Mouse (Mus musculus) adrenal gland, postnatal 25 days (tissue): Measurements from ENCODE around the gene Gm36210. TPM values are rescaled to one million over a fixed set of nuclear protein-coding genes. Genes with fewer than 3 reads are reported as not detected.
"Not testable (repeated sequence)": the region's sequence is repeated elsewhere in the genome, so short reads cannot be mapped to it uniquely, and the experiment has no call there.

Source experiments
- DNase-seq: peaks from one replicate; pipeline ENCODE4 v3.0.0; 2021; ENCODE audit warnings: mixed read lengths
- total RNA-seq: library from RNA; stranded (reverse); gene quantifications from 2 replicates; pipeline ENCODE4 v1.2.3, GENCODE M21; 2021

Gene Gm36210
- total RNA-seq, 1 experiment from 2014 or later, result not detected

DNA sequence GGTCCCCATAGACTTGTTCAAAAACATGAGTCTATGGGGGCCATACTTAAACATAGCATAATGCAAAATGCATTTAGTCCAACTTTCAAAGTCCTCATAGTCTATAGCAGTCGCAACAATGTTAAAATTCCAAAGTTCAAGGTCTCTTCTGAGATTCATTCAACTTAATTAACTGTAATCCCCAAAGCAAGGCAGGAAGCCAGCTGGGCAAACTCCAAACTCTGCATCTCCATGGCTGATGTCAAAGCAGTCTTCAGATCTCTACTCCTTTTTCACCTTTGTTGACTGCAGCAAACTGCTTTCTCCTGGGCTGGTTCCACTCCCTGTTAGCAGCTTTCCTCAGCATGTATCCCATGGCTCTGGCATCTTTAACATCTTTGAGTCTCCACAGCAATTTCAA is 27.3 kb downstream of the Gm36210 start:
- not testable (repeated sequence) for DNase-seq

DNA sequence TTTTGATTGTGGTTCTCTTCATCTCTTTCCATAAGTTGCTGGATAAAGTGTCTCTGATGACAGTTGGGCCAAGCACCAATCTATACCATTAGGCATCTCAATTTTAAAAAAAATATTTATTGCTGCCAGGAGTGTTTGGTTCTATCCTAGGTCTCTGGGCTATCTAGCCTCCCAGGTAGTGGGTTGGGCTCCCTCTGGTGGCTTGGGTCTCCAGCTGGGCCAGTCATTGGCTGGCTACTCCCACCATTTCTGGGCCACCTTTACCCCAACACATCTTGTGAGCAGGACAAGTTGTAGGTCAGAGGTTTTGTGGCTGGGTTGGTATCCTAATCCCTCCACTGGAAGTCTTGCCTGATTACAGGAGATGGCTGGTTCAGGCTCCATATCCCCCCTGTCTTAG is 28.1 kb downstream of the Gm36210 start:
- DNase-seq, result peak; percentile 21

DNA sequence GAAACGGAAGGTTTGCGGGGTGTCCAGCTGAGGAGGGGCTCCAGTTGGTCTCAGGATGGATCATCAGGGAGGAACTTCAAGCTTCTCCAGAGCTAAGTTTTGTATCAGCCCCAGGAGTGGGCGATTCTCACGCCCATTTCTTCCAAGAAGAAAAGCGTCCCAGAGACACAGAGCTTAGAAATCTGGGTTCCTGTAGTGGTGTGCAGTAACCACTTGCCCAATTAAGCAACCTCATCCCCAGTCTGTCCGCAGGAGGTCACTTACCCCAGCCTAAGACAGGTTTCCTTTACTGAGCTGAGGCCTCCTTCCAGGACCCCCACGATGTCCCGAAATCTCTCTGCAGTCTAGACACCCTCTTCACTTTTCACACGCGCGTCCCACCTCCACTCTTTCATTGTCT is 29.1 kb downstream of the Gm36210 start:
- no peak for DNase-seq

DNA sequence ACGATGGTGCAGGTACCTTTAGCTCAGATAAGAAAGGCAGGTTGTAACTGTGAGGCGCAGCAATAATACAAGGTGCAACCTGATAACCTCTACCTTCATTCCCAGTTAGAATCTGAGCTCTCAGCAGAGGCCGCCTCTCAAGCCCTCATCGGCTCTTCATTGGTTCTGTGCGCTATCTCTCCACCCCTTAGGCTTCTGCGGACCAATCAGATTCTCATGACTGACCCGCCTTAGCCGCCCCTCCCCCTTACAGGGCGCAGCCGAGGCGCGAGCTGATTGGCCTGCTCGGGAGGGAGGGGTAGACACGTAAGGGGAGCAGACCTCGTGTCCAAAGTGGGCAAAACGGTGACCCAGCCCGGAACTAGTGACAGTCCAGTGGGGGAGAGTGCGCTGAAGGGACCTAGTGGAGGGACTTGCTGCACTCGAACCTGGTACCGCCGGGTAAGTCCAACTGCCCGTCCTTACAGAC is 29.5 kb downstream of the Gm36210 start, which contains the start of gene Isoc2a:
Gene Isoc2a (plus strand): TSS at position 401 of the 469 bp plus-strand sequence.
- DNase-seq, result peak; percentile 88

DNA sequence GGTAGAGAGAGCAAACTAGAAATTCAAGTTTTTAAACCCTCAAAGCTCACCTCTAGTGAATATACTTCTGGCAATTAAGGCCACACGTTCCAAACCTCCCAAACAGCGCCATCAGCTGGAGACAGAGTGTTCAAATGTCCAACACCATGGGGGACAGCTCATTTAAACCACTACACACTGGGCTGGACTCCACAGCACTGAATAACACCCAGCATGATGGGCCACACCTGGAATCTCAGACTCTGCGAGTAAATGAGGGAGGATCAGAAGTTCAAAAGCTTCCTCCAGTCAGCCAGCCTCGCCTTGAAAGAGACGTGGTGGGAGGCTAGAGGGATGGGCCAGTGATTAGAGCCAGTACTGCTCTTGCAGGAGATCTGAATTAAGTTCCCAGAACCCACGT is 36.2 kb downstream of the Gm36210 start, which contains the start of gene Isoc2b:
Gene Isoc2b (minus strand): TSS at position 126 of the 400 bp plus-strand sequence.
- no peak for DNase-seq

DNA sequence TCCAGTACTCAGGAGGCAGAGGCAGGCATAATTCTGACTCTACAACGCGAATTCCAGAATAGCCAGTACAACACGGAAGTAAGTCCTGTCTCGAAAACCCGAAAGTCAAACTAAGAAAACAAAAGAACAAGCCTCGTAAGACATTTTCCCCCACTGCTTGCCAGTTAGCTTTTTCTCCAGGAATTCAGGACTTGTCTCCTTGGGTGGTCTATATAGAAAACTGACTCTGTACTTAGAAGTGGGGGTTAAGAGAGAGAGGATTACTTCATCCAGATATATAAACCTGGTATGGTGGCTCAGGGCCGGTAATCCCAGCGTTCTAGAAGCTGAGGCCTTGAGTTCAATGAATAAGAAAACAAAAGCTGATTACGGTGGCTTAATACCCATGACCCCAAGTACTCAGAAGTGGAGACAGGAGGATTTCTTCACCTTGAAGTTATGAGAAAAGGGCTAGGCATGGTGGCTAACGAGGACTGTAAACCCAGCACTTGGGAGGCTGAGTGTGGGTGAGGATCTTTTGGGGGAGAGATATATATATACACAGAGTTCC is 39.6 kb downstream of the Gm36210 start:
- no peak for DNase-seq

DNA sequence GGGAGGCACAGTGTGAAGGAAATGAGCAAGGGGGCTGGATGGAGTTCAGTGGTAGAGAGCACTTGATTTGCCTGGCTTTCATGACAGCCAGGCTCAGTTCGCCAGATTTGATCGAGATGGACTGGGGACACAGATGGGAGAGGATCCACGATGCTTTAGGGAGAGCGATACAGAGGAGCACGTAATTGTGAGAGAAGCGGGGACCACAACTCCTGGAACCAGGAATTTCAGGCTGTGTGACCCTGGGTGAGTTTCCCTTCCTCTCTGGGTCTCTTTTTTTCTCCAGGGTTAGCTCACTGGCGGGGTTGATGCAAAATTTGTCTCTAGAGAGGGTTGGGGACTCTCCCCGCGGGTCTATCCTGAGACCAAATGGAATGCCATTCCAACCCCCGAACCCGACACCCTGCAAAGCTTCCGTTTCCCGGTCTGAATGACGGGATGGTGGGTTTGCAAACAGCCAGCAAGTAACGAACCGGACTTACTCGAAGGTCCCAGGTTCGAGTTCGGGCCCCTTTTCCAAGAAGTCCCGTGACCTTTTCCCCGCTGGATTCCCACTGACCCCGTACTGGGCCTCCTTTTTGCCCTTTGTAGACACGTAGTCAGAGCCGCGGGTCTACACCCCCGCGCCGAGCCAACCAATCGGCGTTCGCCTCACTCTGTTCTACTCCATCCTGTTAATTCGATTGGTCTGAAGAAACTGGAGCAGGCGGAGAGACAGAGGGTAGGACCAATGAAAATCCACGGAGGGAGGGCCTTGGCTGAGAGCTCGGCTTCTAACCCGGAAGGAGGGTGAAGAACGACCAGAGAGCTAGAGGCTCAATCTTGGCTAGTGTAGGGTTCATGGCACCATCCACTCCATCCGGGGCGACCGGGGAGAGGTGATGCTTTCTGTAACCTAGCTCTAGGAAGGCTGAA is 40.5 kb downstream of the Gm36210 start:
- DNase-seq, result peak; percentile 92

DNA sequence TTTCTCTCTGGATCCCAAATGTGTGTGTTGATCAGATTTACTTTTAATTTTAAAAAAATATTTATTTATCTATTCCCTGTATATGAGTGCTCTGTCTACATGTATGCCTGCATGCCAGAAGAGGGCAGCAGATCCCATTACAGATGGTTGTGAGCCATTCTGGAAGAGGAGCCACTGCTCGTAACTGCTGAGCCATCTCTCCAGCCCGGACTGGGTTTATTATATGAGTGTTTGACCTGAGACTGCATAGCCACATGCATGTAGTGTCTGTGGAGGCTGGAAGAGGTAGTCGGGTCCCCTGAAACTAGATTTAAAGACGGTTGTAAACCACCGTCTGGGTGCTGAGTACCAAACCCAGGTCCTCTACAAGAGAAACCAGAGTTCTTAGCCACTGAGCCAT is 41.2 kb downstream of the Gm36210 start:
- peak; percentile 42 for DNase-seq

DNA sequence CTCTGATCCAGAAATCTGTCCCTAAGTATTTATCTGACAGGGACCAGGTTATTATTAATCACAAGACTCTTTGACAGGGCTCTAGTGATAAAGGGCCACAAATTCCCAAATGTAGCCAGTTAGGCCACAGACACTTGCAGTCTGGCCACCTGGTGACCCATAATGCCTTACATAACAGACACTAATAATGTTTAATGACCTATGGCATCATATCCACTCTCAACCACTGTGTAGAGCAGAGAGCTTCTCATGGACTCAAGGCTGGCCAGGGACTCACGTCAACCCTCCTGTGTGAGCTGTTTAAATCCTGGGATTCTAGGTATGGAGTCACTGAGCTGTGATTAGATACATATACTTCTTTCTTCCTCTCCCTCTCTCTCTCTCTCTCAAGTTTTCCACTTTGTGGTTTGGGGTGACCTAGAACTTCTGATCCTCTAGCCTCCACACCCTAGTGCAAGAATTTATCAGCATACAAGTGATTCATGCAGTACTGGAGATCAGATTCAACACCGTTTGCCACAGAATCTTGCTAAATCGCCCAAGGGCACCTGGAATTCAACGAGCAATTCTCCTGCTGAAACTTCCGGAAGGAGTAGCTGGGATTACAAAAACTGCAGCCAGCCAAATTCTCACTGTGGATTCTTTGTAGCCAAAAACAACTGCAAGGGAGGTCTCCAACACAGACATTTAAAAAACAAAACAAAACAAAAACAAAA is 42.0 kb downstream of the Gm36210 start:
- no peak for DNase-seq

DNA sequence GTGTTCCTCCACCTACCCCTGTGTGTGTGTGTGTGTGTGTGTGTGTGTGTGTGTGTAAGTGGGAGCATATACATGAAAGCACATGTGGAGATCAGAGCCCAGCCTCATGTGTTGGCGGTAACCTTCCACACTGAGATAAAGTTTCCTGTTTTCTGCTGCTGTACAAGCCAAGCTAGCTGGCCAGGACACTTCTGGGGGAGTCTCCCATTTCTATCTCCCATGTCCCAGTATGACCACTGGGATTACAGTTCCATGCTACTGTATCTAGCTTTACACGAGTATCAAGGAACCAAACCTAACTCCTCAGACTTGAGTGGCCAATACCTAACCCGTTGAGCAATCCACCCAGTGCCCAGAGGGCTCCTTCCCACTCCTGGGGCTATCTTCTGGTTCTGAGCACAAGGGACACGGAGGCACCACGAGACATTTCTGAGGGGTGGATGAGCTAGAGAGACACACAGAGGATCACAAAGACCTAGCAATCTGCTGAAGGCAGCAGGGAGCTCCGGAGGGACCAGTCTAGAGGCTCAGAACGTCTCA is 42.7 kb downstream of the Gm36210 start:
- no peak for DNase-seq

DNA sequence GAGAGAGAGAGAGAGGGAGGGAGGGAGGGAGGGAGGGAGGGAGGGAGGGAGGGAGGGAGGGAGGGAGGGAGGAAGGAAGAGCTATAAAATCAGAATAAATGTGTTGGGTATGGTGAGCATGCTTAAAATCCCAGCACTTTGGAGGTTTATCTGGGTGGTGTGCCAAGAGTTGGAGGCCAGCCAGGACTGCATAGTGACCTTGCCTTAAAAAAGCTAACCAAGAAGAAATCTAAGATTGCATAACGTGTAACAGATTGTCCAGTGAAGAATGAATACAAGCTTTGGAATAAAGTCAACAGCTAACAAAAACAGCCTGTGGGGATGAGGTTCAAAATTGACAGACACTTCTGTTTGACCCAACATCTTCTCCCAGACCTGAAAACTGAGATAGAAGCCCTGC is 43.3 kb downstream of the Gm36210 start:
- peak; percentile 91 for DNase-seq

DNA sequence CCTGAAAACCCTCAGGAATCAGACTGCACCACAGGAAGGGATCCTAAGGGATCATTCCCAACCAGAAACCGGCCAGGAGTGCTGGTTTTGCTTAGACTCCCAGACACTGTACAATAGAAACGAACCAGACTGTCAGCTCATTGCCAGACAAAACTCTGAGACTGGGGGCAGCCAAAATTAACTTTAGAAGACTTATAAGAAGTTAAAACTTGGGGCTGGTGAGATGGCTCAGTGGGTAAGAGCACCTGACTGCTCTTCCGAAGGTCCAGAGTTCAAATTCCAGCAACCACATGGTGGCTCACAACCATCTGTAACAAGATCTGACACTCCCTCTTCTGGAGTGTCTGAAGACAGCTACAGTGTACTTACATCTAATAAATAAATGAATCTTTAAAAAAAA is 45.4 kb downstream of the Gm36210 start:
- not testable (repeated sequence) for DNase-seq

DNA sequence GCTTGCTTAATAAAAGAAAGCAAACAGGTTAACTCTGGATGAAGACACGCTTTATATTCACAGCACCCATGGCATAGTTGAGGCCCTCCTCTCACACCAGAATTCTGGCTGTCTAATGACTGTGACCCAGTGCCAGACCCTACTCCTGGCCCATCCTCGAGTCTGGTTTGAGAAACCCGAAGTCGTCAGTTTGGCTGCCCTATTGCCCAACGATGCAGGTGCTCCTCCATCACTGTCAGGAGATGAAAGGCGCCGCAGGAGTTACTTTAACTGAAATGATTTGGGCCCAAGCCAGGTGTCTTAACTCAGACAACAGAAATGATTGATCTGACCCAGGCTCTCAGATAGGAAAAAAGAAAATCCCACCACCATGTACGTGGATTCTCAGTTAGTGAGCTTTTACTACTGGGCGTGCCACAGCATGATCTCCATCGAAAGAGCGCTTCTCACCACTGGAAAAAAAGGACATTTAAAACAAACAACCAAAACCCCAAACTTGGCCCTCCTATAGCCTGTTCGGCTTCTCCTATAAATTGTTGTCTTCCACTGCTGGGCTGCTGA is 46.8 kb downstream of the Gm36210 start:
- DNase-seq, result no peak

DNA sequence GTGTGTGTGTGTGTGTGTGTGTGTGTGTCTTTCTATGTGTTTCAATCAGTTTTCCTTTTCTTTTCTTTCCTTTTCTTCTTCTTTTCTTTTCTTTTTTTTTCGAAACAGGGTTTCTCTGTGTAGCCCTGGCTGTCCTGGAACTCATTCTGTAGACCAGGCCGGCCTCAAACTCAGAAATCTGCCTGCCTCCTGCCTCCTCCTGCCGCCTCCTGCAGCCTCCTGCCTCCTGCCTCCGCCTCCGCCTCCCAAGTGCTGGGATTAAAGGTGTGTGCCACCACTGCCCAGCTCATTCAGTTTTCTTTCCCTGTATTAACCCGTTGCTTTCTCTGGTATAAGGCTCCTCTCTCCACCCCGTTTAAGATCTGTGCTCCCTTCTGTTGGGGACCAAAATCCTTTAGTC is 49.0 kb downstream of the Gm36210 start:
- no peak for DNase-seq

DNA sequence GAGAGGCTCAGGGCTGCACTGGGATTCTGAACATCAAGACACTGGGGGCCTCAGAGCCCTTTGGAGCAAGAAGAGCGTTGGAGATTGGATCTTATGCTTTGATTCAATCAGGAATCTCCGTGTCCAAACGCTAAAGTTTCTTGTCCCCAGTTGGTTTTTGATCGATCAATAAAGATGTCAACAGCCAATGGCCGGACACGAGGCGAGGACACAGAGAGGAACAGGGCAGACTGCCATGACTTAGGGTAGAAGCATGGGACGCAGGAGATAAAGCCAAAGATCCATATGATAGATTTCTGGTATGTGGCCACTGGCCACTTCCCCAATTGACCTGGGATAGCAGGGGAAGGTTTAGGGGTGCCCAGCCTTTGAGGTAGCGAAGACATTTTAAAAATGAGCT is 49.8 kb downstream of the Gm36210 start:
- no peak for DNase-seq

DNA sequence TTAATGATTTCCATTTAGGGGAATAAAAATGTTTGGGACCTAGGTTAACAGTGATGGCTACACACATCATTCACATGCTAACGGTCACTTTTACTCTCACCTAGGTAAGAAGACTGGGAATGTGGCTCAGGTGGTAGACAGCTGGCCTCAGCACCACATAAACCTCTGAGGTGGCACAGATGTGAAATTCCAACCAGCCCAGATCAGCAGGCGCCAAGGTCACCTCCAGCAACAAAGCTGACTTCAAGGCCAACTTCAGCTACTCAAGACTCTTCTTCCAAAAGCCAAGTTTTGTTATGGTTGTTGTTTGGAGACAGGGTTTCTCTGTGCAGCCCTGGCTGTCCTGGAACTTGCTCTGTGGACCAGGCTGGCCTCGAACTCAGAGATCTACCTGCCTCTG is 52.7 kb downstream of the Gm36210 start:
- no peak for DNase-seq

DNA sequence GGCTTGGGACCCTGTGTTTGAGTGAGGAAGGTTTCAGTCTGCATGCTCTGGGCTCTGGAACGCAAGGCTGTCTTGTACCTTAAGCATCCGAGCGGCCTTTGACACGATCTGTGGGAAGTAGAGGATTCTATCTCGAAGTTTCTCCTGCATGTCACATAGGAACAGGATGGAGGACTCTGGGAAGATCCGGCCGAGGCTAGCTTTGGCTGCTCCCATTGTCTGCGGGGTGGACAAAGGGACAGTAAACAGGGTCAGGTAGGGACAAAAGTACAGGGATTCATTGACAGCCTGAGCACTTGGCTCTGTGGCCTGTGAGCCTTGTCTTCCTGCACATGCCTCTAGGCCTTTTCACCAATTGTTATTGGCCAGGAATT is 55.0 kb downstream of the Gm36210 start:
- DNase-seq, result no peak

DNA sequence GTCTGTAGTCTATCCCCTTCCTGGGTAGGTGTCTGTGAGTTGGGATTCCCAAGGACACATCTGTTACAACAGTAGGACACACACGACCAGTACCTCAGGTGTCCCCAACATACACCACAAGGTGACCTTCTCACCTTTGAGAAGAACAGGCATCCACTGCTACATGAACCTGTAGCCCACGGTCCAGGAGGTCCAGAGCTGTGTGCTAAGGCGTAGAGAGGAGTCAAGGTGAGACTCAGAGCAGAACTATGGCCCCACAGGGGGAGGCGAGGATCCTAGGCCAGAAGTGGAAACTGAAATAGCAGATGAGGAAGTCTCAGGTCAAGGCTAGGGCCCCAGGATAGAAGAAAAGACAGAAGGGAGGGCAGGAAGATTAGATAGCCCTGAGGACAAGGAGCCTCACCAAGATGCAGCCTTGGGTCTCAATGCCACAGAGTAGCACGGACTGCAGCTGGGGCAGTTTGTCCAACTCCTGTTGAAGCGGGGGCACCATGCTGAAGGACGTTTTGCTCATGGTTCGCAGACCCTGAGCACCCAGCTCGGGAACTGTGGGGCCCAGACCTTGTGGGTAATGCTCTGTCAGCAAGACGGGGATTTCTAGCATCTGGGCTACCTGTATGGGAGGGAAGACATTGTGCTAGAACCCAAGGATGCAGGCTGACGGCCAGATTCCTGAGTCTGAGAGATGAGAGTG is 55.5 kb downstream of the Gm36210 start:
- no peak for DNase-seq

DNA sequence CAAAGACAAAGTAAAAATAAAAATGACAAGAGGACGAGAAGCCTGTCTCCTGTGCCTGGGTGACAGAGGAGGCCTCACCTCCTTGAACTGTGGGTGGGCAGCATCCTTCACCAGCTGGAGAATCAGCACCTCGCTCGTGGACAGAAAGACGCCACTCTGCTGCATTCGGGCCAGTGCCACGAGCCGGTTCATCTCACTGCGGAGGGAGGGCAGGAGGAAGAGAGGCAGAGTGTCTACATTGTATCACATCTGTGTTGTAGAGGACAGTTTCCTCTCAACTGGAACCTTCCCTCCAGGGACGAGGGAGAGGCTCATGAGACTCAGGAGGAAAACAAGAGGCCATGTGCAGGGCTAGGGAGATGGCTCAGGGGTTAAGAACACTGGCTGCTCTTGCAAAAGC is 56.9 kb downstream of the Gm36210 start:
- no peak for DNase-seq
